Mouse (Mus musculus): ENCODE measurements around the gene Bst1. TPM values are rescaled to one million over a fixed set of nuclear protein-coding genes. Genes with fewer than 3 reads are reported as not detected.

Gene Bst1
- total RNA-seq, 2 experiments from 2014 or later = not detected

- TF ChIP-seq CTCF (conservative IDR thresholded peaks at IDR 0.05) = no peak
- no peak for DNase-seq (ENCODE audit: low spot score in 2 of 2)
- H3K4me3 ChIP-seq = no peak overlapping the region
- H3K27ac ChIP-seq = no peak overlapping the region
Observed at GRCm38 (mm10) chr5:43882034-43882433, 63.3 kb downstream of the Bst1 start.

DNA sequence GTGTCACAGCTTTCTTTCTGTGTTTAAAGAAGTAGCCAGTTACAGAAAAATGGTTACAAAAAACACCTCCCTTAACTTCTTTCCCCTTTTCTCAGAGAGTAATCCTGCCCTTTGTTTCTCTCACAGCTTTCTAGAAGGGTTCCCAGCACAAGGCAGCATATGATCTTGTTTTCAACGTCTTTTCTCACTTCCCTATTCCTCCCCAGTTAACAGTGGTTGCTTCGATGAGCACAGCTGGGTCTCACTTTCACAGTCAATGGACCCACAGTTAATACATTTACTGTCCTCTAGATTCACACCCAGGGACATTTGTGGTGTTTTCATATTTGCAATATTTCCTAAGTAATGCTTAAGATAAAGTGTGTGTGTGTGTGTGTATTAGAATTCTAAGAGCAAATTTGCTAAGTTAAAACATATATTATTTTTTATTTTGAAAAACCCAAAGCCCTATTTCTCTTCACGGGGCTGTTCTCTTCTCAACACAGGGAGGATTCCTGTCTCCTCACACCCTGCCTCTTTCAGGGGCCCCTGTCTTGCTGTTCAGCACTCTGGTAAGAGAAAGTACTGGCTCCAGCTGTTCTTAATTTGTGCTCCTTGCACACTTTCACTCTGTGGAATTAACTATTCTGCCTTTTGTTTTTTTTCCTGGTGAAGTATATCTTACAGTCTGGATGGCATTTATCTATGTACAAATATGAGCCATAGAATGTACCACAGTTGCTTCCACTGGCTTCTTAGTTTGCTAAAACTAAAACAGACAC is 66.6 kb downstream of the Bst1 start:
- Histone ChIP-seq H3K27ac (no peak overlapping the region), H3K4me3 (no peak overlapping the region)
- no peak for DNase-seq (ENCODE audit: low spot score in 2 of 2)
- TF ChIP-seq CTCF (conservative IDR thresholded peaks at IDR 0.05) = no peak

DNA sequence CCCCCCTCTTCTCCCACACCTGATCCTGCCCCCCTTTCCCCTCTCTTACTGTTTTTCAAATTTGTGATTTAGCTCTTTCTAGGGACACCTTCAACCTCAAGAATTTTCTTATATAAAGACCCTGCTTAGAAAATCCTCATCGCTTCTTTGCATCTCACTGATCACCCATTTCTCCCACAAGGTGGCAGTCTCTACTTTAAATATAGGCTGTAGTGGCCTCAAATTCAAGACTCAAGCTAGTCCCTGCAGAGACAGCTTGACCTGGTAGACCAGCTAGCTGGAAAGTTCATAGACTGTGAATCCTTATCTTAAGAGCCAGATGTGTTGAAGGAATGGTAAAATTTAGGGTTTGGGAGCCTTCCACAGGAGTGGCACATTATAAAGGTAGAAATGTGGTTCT is 73.7 kb downstream of the Bst1 start:
- Histone ChIP-seq H3K27ac (no peak overlapping the region), H3K4me3 (no peak overlapping the region)
- DNase-seq (ENCODE audit: low spot score in 2 of 2) = peak; percentile 44 to 46
- TF ChIP-seq CTCF (conservative IDR thresholded peaks at IDR 0.05) = peak; percentile 80

Other genes with a start within 250 kb of the Bst1 start
- gene Cc2d2a, start 156.5 kb upstream of the Bst1 start, total RNA-seq (2021) = 10 to 100 TPM; 18.2 to 21.0 TPM
- 10 to 100 TPM; 89.3 to 97.2 TPM for gene Fbxl5, start 2.8 kb downstream of the Bst1 start, total RNA-seq (2021)
- 1 to 10 TPM; 6.4 to 6.6 TPM for gene Cd38, start 49.7 kb downstream of the Bst1 start, total RNA-seq (2021)
- gene Gm7879, start 94.3 kb downstream of the Bst1 start, total RNA-seq (2021) = 10 to 100 TPM in 1 of 2 experiments, 1 to 10 TPM in 1; 8.2 to 10.1 TPM
- gene Fgfbp1, start 162.9 kb downstream of the Bst1 start, total RNA-seq (2021) = under 1 TPM; 0.32 to 0.54 TPM